Mouse (Mus musculus) layer of hippocampus, adult 9-10 months (tissue): ENCODE measurements around the gene Zfp710.

ENCODE experiments used
- DNase-seq: peaks from one replicate; pipeline ENCODE4 v3.0.0; 2022; ENCODE audit warnings: low spot score

Zfp710 gene

DNA sequence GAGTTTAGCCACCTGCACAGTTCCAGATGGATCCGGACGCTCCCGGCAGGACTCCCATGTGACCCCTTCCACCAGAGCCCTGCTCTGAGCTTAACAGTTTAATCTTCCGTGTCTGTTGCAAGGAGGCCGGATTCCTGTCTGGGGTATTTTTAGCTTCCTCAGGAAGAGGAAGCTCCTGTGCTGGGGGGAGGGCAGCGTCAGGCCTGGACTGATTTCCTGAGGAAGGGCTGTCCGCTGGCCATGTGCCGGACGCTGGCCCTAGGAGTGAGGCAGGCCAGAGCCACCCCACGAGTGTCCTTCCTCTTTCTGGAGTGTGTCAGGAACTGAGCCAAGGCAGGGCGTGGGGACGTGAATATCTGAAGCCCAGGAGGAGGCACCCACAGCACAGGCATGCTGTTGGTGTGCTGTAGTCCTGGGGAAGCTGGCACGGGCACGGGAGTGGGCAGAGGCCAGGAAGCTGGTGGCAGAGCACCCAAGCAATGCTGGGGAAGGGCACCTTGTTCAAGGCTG lies 54.2 kb downstream of the Zfp710 start:
- DNase-seq: no peak

DNA sequence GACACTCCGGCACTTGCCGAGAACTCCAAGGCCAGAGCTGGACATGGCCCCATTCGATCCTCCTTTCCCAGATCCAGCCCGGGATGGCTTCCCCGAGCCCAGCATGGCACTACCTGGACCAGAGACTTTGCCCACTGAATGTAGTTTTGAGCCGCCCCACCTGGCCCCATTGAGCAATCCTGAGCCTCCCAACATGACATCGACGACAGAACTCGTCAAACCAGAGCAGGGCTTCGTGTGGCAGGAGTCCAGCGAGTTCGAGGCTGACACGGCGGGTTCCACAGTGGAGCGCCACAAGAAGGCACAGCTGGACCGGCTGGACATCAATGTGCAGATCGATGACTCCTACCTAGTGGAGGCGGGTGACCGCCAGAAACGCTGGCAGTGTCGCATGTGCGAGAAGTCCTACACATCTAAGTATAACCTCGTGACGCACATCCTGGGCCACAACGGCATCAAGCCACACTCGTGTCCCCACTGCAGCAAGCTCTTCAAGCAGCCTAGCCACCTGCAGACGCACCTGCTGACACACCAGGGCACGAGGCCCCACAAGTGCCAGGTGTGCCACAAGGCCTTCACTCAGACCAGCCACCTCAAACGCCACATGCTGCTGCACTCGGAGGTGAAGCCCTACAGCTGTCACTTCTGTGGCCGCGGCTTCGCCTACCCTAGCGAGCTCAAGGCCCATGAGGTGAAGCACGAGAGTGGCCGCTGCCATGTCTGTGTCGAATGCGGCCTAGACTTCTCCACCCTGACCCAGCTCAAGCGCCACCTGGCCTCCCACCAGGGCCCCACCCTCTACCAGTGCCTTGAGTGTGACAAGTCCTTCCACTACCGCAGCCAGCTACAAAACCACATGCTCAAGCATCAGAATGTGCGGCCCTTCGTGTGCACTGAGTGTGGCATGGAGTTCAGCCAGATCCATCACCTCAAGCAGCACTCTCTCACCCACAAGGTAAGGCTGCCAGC lies 57.3 kb downstream of the Zfp710 start:
- no peak for DNase-seq

DNA sequence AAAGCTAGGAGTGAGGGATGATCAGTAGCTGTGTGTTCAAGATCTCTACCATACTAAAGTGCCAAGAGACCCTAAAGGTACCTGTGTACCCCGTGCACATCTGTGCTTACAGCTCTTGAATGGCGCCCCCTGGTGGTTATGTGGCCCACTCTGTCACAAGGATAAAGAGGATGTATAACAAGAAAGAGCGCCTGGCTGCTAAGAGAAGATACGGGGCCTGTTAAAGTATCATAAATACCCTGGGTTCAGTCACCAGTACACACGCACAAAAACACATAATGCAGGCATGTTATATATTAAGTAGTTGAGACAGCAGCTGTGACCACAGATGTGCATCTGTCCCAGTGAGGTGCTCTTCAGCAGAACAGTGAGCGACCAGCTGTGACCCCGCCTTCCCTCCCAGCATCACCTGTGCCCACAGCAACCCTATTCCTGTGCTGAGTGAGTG lies 59.9 kb downstream of the Zfp710 start:
- DNase-seq: no peak

DNA sequence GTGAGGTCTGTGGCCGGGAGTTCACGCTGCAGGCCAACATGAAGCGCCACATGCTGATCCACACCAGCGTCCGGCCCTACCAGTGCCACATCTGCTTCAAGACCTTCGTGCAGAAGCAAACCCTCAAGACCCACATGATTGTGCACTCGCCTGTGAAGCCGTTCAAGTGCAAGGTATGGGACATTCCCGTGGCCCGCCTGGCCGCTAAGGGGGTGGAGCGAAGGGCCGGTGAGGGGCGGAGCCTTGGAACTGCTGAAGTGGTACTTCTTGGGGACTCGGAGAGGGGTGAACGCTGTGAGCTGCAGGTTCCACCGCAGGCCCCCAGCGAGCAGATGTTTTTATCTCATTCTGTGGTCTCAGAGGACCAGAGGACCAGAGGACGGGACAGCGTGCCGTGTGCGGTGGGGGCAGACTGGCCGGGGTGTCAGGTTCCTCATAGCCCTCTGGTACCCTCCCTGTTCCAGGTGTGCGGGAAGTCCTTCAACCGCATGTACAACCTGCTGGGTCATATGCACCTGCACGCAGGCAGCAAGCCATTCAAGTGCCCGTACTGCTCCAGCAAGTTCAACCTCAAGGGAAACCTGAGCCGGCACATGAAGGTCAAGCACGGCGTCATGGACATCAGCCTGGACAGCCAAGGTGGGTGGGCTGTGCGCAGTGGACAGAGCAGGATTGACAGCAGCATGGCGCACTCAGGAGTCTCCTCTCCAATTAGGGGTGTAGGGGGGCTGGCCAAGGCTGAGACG lies 61.5 kb downstream of the Zfp710 start:
- DNase-seq: no peak

DNA sequence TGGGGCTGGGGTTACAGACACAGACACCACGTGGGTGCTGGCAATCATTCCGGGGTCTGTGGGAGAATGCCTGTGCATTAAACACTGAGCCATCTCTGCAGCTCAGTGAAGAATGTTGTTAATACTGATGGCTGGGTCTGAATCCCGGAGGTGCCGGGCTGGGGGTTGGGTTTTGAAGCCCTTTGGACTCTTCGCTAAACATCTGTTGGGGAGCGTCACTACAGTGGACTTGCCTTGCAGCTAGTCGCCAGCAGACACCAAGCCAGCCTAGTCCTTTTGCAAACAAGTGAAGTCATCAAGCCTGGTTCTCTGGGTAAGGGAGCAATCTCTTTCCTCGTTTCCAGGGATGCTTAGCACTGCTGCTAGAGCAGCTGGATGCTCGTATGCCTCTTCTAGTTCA lies 63.6 kb downstream of the Zfp710 start:
- no peak for DNase-seq

DNA sequence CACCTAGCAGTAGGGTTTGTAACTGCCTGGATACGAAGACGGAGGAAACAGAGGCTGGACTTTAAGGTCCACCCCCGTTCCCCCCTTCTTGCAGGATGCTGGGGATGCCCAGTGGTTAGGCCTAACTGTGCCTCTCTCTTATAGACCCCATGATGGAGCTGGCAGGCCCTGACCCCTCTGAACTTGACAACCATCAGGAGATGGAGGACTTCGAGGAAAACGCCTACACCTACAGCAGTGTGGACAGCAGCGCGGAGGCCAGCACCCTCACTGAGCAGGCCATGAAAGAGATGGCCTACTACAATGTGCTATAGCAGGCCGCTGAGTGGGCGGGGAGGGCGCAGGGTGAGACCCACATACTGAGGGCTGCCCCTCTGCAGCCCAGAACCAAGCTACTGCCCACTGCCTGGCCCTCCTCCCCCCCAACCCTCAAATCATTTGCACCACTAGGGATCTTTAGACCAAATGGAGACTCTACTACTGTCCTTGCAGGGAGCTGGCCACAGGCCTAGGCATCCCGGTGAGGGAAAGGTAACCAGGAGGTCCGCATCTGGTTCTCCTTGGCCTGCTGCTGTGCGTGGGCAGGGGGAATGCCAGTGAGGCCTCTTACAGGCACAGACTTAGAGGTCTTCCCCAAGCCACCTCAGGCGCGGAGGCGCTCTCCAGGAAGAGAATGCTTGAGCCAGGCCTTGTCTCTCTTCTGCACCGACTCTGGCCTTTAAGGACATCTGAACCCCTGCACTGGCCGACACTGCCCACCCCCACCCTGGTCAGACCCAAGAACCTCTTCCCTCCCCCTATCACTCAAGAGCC lies 65.8 kb downstream of the Zfp710 start:
- DNase-seq: no peak

DNA sequence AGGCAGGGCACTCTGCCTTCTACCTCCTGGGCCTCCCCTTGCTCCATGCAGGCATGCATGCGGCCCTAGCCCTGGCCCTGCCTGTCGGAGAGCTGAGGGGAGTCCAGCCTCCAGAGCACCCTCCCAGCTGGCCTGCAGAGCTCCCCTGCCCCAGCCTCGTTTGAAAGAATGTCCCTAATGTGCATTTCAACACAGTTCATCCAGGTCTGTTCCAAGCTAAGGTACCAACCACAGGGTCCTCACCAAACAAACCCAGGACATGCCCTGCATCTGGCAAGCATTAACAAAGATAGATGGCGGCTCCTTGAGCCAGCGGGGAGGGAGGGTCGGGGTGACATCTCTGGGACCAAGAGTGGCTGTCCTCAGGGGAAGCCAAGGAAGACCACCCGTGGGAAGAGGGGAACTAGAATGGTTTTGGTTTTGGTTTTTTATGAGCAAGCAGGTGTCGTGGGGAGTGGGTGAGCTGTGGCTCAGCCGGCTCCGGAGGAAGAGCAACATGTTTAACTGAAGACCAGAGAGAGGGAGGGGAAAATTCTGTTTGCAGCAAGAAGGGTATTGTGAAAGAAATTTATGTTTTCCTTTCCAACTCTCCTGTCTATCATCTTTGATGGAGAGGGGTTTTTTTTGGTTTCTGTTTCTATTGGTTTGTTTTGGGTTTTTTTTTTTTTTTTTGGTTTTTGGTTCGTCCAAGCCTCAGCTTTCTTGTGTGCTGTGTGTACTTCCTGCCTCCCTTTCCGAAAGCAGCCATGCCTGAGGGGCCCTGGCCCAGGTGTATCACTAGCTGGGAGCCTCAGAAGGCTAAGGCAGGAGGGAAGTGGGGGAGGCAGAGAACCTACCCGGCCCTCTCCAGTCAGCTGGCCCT lies 66.6 kb downstream of the Zfp710 start:
- no peak for DNase-seq

DNA sequence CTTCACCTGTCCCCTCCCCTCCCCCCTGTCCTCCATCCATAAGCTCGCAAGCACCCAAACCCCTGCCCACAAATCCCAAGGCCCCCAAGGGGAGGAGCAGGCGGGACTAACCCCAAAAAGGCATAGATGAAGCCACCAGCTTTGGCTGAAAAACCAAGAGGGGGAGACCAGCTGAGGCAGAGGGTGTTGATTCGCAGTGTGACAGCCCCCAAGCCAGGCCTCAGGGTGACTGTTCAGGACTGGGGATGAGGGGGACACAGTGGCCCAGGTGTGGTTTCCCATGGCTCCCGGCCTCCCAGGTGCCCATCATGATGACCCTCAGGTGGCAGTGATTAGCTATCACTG lies 67.2 kb downstream of the Zfp710 start:
- DNase-seq: no peak

DNA sequence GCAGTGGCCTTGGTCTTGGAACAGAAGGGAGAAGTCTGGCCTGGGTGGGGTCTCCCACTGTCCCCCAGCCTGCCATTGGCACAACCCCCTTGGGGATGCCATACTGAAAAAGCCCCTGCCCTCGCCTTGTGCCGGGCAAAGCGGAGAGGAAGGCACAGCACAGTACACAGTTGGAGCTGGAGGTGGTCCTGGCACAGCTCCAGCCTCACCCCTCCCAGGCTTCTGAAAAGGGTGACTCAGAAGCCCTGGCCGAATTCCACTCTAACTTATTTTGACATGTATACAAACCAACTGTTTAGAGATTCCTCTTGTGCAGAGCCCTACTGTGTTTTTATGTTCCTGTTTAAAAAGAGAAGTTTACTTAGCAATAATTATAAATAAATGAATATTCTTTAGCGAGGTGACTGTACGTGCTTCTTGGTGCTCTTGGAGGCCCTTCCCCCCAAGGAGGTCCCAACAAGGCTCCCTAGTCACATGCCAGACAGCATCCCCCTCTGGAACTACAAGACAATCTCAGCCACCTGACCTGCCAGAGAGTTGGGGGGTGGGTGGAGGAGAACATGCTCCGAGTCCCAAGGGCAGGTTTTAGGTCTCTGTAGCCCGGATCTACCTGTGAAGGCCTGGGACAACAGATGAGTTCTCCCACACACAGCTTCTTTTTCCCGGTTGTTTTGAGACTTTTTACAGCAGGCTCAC lies 67.9 kb downstream of the Zfp710 start:
- DNase-seq: no peak

DNA sequence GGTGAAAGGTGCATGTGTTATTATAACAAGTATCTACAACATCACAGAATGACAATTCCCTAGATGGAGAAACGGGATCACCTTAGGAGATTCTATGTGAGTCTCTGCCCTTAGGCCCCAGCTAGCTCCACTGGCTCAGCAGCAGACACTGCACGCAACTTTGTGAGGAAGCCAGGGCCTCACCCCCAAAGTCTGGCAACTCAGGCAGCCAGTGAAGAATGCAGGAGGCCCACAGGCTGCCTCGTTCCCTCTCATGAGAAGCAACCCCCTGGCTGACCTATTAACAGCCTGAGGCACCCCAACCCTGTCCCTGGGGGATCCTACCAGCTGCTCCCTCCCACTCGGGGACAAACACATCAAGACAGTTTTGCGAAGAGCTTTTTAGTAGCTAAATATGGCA lies 69.9 kb downstream of the Zfp710 start:
- DNase-seq: no peak

DNA sequence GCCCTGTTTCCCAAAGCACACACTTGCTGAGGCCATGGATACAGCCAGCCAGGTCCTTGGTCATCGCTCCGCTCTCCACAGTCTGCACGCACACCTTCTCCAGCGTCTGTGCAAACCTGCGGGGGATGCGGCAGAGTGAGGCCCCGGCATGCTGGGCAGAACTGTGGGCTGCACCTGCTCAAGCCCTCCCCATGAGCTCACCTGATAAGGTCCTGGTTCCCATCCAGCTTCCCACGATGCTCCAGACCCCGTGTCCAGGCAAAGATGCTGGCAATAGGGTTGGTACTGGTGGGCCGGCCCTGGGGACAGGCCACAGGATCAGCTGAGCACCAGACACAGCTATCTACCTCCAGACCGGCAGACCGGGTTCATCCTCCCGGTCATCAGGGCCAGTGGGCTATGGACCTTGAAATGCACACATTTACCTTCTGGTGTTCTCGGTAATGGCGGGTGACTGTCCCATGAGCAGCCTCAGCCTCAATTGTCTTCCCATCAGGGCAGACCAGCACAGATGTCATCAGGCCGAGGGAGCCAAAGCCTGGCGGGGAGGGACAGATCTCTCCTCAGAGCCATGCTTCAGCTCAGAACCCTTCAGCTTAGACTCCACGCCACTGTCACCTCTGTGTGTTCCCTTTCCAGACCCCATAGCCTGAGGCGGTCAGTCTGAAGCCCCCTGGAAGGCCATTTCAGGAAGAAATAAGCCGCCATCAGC lies 71.1 kb downstream of the Zfp710 start:
- no peak for DNase-seq

DNA sequence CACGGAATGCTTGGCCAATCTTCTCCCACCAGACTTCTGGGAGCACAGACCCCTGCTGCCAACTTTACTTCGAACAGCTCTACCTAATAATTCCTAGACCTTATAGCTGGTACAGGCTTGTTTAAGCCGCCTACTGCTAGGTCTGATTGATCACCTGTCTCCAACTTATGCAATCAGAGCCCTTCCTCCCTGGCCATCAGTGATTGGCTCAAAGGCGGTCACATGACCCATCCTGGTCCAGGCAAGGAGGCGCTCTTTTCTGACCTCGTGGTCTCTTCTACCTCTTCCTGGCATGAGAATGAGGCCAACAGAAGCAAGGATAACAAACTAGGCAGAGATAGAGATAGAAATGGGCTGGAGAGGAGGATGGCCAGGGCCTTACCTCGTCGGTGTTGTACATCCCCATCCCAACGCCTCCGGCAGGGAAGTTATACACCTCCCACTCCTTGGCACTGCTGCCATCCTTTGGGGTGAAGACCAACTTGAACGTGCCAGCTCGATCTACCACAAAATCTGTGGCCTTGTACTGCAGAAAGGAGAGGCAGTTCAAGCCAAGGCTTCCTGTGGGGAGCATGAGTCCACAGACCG lies 73.9 kb downstream of the Zfp710 start:
- no peak for DNase-seq

DNA sequence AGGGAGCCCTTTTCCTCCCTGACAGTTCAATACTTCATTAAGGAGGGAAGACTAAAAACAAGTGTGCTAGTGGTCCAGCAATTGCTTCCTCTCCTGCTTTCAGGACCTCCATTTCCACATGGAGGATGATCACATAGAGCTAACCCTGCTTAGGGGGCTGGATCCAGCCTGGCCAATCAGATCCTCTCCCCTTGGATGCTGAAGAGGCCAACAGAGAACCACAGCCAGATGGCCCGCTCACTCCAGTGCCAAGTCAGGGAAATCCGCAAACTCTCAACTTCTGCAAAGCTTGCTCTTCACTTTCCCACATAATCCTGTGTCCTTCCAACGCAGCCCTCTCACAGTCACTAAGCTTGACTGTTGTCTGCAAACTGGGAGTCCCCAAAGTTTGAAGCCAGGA lies 78.7 kb downstream of the Zfp710 start:
- DNase-seq: no peak

DNA sequence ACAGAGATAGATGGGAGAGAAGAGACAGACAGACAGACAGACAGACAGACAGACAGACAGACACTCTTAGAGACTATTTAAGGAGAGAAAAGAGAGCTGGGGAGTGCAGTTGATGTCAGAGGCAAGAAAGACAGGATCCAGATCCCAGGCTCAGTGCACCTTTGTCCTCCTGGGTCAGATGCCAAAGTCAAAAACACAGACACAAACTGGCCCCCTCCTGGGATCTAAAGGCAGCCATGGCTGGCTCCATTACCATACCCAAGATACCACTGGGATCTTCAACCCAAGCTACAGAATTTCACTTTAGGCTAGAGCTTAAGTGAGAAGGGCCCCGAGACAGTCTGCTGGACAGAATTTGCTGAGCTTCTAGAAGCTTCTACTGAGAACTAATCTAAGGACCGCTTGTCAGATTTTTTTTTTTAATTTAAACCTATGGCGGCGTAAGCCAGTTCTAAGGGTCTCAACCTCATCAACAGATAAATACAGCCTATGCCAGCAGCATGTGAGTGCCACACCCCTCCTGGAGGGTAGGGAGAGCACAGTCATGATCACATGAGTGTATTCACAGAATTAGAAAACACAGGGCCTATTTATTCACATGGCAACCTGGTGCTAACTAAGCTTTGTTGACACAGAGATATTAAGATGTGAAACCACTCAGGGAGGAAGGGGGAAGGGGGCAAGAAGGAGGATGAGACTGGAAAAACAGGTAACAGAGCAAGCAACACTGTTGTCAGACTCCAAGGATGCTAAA lies 81.2 kb downstream of the Zfp710 start:
- DNase-seq: no peak

DNA sequence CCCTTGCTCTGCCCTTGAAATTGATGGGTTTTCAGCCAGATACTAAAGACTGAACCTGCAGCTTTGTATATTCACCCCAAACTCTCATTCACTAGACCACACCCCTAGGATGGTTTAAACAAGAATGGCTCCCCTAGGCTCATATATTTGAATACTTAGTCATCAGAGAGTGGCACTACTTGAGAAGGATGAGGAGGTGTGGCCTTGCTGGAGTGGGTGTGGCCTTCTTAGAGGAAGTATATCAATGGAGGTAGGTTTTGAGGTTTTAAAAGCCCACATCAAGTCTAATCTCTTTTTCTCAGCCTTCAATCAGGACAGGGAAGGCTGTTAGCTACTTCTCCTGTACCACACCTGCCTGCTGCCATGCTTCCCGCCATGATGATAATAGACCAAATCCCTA lies 81.8 kb downstream of the Zfp710 start:
- DNase-seq: no peak

DNA sequence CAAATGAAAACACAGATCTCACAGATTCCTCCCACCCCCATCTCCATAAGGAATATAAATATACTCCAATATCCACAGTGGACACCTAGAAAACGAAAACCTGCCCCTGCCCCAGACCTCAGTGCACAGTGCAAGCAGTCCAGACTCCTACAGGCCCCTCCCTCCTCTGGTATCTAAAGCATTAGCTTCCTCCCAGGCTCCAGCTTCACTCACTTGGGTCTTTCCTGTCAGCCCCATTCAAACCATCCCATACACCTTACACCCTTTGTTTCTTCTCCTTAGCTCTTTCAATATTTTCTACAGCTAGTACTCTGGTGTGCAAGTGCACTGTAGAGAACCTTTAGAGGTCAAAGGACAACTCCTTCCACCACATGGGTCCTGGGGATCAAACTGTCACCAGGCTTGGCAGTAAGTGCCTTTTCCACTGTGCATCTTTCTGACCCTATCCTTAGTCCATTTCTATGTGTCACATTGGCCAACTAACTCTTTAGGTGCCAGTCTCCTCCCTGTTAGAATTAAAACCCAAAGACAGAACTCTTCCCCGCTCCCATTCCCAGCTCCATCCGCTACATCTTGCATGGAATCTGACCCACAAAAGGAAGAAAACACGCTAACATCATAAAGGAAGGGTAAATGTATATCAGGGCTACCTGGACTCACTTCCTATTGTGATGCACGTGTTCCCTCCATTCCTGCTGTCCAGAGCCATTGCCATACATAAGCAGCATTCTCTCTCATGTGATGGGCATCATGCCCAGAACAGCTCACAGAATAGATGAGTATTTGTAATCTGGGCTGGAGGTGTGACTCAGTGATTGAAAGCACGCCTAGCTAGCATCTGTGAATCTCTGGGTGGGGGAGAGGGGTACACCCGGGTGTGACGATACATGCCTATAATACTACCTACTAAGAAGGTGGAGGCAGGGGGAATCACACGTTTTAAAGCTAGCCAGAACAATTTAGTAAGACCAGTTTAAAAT lies 86.7 kb downstream of the Zfp710 start:
- DNase-seq: no peak

DNA sequence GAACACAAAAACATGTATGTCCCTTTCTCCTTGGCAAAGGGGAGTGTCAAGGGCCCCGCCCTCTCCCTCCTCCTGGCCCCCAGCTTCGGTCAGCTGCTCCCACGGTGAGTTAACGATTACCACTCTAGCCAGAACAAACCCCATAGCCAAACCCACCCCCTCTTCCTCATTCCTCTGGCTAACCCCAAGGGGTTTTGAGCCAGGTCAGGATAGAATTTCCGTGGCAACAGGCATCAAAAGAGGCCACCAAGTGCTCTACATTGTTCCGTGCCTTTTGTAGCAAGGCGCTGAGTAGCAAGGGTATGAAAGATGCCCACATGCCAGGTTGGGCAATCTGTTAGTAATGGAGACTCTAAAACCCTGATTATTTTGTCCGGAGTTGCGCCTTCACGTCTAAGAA lies 89.4 kb downstream of the Zfp710 start:
- DNase-seq: no peak
